Mouse (Mus musculus) kidney, adult 2 months (tissue): Measurements from ENCODE around the gene Naip5.

Experiments
- CTCF ChIP-seq: fragments of 200-500 bp; conservative IDR thresholded peaks from 2 replicates; pipeline ENCODE4 v1.5.1; 2011; ENCODE audit warnings: low read depth, mild to moderate bottlenecking, control low read depth, low read length, moderate library complexity, mixed read lengths; ENCODE audit not compliant: insufficient read depth, insufficient read length
- POLR2A ChIP-seq: fragments of 200-500 bp; IDR thresholded peaks from one replicate; pipeline ENCODE4 v1.6.1; 2011; ENCODE audit warnings: low read depth, low read length, control low read depth

GRCm38 (mm10) chr13:100195421-100195820, 50.7 kb downstream of the Naip5 start:
- TF ChIP-seq CTCF (no peak), POLR2A (no peak)
